In the genomic region with DNA sequence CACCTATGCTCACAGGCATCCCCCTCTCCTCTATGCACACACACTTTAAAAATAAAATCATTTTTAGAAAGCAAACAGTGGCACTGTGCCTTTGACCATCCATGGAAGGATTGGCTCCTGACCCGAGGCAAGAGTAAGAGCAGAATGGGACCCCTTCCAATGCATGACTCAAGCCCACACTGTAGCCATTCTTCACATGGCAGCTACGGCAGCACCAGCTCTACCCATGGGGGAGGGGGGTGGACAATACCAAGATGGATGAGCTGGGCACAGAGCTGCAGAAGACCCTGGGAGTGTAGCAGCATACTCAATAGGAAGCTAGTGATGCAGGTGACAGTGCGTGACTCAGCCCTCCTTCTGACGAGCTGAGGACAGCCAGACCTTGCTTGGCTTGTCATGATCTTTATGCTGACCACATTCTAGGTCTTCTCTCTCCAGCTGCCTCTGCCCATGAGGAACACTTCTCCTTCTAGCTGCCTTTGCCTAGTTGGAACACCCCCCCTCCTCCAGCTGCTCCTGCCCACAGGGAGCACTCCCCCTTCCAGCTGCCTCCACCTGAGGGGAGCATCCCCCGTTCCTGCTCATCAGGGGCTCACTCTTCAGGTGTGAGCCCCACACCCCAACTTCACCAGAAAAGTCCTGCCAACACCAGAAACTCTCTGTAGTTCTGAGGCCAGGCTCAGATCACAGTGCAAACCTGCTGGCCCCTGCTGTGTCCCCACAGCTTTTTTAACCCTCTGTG, we compare ENCODE assay signal across 10 mouse cellular contexts. TPM values are rescaled to one million over a fixed set of nuclear protein-coding genes. Genes with fewer than 3 reads are reported as not detected.
DNase-seq lines count a peak whose midpoint lies in the region; ATAC-seq and TF ChIP-seq lines count a peak whose summit lies in the region.
"Had no signal": no experiment of that assay in that cellular context is flagged by ENCODE, and none has a peak within 500 bp of the region (broad histone marks: within the 10 kb centered on the region; RNA-seq: fewer than 3 reads in every experiment).

No protein-coding gene starts in this region.

- no peaks in the 10 kb centered on the region for H3K36me3 ChIP-seq in embryonic facial prominence, embryonic 10.5 days (replicated peaks)
- no peaks in the 10 kb centered on the region for H3K36me3 ChIP-seq in limb, embryonic 12.5 days

- no peaks in the 10 kb centered on the region for H3K9me3 ChIP-seq in embryonic facial prominence, embryonic 10.5 days
- H3K9me3 ChIP-seq in limb, embryonic 12.5 days, result no peaks in the 10 kb centered on the region

- peak; percentile 39 for DNase-seq in adrenal gland, adult 2 months
- no peak for DNase-seq in adrenal gland, adult 8-10 months
- no peak for DNase-seq in layer of hippocampus, adult 2 months (ENCODE audit: low spot score in 2 of 2)
- DNase-seq in layer of hippocampus, adult 18-20 months (ENCODE audit: low spot score in 2 of 2), result no peak
- no peak for DNase-seq in embryonic facial prominence, embryonic 10.5 days (ENCODE audit: low spot score)
- no peak for DNase-seq in right cerebral cortex, postnatal 4 days
- DNase-seq in kidney, postnatal 10 days, result no peak

- H3K4me2 ChIP-seq in limb, embryonic 12.5 days, result no peak overlapping the region

- no peak for ATAC-seq in limb, embryonic 12.5 days (ENCODE audit: insufficient number of reproducible peaks, insufficient read depth, low FRiP score, low TSS enrichment, low read depth)

- 66% methylated on average over 5 of the region's 5 CpGs for WGBS in embryonic facial prominence, embryonic 10.5 days
- WGBS in limb, embryonic 12.5 days, result 57% methylated on average over 5 of the region's 5 CpGs

- no peak for TF ChIP-seq CTCF in layer of hippocampus, adult 2 months (conservative IDR thresholded peaks at IDR 0.05)

- H3K9ac ChIP-seq in limb, embryonic 12.5 days (replicated peaks), result no peak overlapping the region

- no peak overlapping the region for H3K4me3 ChIP-seq in layer of hippocampus, adult 2 months
- no peak overlapping the region for H3K4me3 ChIP-seq in embryonic facial prominence, embryonic 10.5 days
- no peak overlapping the region for H3K4me3 ChIP-seq in limb, embryonic 12.5 days (replicated peaks)

- H3K27me3 ChIP-seq in embryonic facial prominence, embryonic 10.5 days (replicated peaks; ENCODE audit: low read depth, poor library complexity, severe bottlenecking), result peaks cover 23% of the 10 kb centered on the region
- H3K27me3 ChIP-seq in limb, embryonic 12.5 days, result no peaks in the 10 kb centered on the region

- peak overlapping the region; percentile 65 for H3K27ac ChIP-seq in layer of hippocampus, adult 2 months
- H3K27ac ChIP-seq in embryonic facial prominence, embryonic 10.5 days (replicated peaks), result 0 out of 2 replicates have a peak overlapping the region, but pooled peaks have one; percentile 27
- peak overlapping the region; percentile 86 for H3K27ac ChIP-seq in limb, embryonic 12.5 days

- peaks cover 31% of the 10 kb centered on the region for H3K4me1 ChIP-seq in embryonic facial prominence, embryonic 10.5 days
- peaks cover 41% of the 10 kb centered on the region for H3K4me1 ChIP-seq in limb, embryonic 12.5 days (replicated peaks)

RNA-seq across cellular contexts. Expression of a gene that starts 12.6 kb away (rescaled TPM):
- total RNA-seq in adrenal gland, adult 2 months (2021), result under 1 TPM in 1 of 2 experiments, not detected in 1; 0.48 TPM
- 1.1 and 1.7 TPM in 2 replicates for polyA plus RNA-seq in adrenal gland, adult 2 months (2012; rRNA removed)
- 1 to 10 TPM in 1 of 4 experiments, under 1 TPM in 1, not detected in 2; 0.84 to 1.9 TPM for total RNA-seq in adrenal gland, adult 8-10 months (2022)
- total RNA-seq in layer of hippocampus, adult 2 months (2021), result 1 to 10 TPM in 1 of 2 experiments, under 1 TPM in 1; 0.42 to 1.6 TPM
- 1 to 10 TPM in 1 of 2 experiments, under 1 TPM in 1; 0.37 to 1.2 TPM for total RNA-seq in layer of hippocampus, adult 18-20 months (2021)
- polyA plus RNA-seq in embryonic facial prominence, embryonic 10.5 days (2016; fragmentation: Nextera tagmentation; extraction: Ambion mirVana), result 0.72 TPM in 1 of 2 replicates, not detected in the other
- 0.41 TPM in 1 of 2 replicates, not detected in the other for polyA plus RNA-seq in limb, embryonic 12.5 days (2016; fragmentation: Nextera tagmentation; extraction: Ambion mirVana)
- total RNA-seq: hematopoietic stem cell, adult 5-6 weeks; left cerebral cortex, postnatal 14 days had no signal

Comparison
In these comparisons a context has a peak if more than half of its experiments do, and no peak if none do; other contexts are left out.
1. H3K27ac ChIP-seq: peak in every context shown above with its lines; median percentile 86 in limb, embryonic 12.5 days; 65 in layer of hippocampus, adult 2 months; 27 in embryonic facial prominence, embryonic 10.5 days.